Mouse (Mus musculus): ENCODE measurements around the gene Stk16.

Gene Stk16

GRCm38 (mm10) chr1:75214442-75214841 is 3.8 kb downstream of the Stk16 start:
- 45% methylated on average over 2 of the region's 2 CpGs for WGBS

- 36% methylated on average over 5 of the region's 5 CpGs for WGBS
Observed at GRCm38 (mm10) chr1:75214886-75215285, 4.2 kb downstream of the Stk16 start.

GRCm38 (mm10) chr1:75215785-75216184 is 5.1 kb downstream of the Stk16 start:
- 64% methylated on average over 9 of the region's 9 CpGs for WGBS

- WGBS: 51% methylated on average over 13 of the region's 13 CpGs
Observed at GRCm38 (mm10) chr1:75216797-75217585, 6.4 kb downstream of the Stk16 start.

- WGBS: 5% methylated on average over 6 of the region's 6 CpGs
Observed at GRCm38 (mm10) chr1:75217893-75218226, 7.2 kb downstream of the Stk16 start.

GRCm38 (mm10) chr1:75218227-75219001 is 7.8 kb downstream of the Stk16 start:
- WGBS: 2% methylated on average over 38 of the region's 38 CpGs

GRCm38 (mm10) chr1:75219078-75219477 is 8.4 kb downstream of the Stk16 start:
- under 1% methylated on average over 24 of the region's 24 CpGs for WGBS

- 1% methylated on average over 34 of the region's 34 CpGs for WGBS
Observed at GRCm38 (mm10) chr1:75219531-75219930, 8.9 kb downstream of the Stk16 start, which contains the start of gene Tuba4a. Gene Tuba4a, minus strand, starts transcription at chr1:75219865.

GRCm38 (mm10) chr1:75221538-75221937 is 10.9 kb downstream of the Stk16 start:
- WGBS: 82% methylated on average over 3 of the region's 3 CpGs

GRCm38 (mm10) chr1:75222926-75223325 is 12.3 kb downstream of the Stk16 start:
- 82% methylated on average over 6 of the region's 6 CpGs for WGBS

- WGBS: 65% methylated on average over 6 of the region's 6 CpGs
Observed at GRCm38 (mm10) chr1:75223532-75223931, 12.9 kb downstream of the Stk16 start.

GRCm38 (mm10) chr1:75225473-75225872 is 14.8 kb downstream of the Stk16 start:
- WGBS: 40% methylated on average over 3 of the region's 3 CpGs

- 45% methylated on average over 2 of the region's 2 CpGs for WGBS
Observed at GRCm38 (mm10) chr1:75226138-75226537, 15.5 kb downstream of the Stk16 start.

- 64% methylated on average over 1 of the region's 1 CpGs for WGBS
Observed at GRCm38 (mm10) chr1:75227653-75228052, 17.0 kb downstream of the Stk16 start.

GRCm38 (mm10) chr1:75229158-75229557 is 18.5 kb downstream of the Stk16 start:
- 63% methylated on average over 4 of the region's 4 CpGs for WGBS

GRCm38 (mm10) chr1:75230335-75230994 is 19.8 kb downstream of the Stk16 start:
- WGBS: 61% methylated on average over 7 of the region's 7 CpGs

GRCm38 (mm10) chr1:75231224-75231623 is 20.6 kb downstream of the Stk16 start:
- 58% methylated on average over 4 of the region's 4 CpGs for WGBS

- 74% methylated on average over 5 of the region's 5 CpGs for WGBS
Observed at GRCm38 (mm10) chr1:75231664-75232152, 21.1 kb downstream of the Stk16 start, which contains the start of gene A630095N17Rik. Gene A630095N17Rik, minus strand, starts transcription at chr1:75232102.

- 70% methylated on average over 4 of the region's 4 CpGs for whole genome bisulfite sequencing
Observed at GRCm38 (mm10) chr1:75232489-75232888, 21.9 kb downstream of the Stk16 start.

- WGBS: 1% methylated on average over 8 of the region's 8 CpGs
Observed at GRCm38 (mm10) chr1:75234606-75235005, 24.0 kb downstream of the Stk16 start.

- WGBS: under 1% methylated on average over 64 of the region's 64 CpGs
Observed at GRCm38 (mm10) chr1:75236117-75237050, 25.7 kb downstream of the Stk16 start, which contains the start of gene Dnajb2. Gene Dnajb2, plus strand, starts transcription at chr1:75236406.
